Mouse (Mus musculus) testis, adult 2 months (tissue): Measurements from ENCODE around the gene Zfp408. TPM values are rescaled to one million over a fixed set of nuclear protein-coding genes. Genes with fewer than 3 reads are reported as not detected.
A peak's percentile ranks its signal among the peaks of the same experiment; 100 is the strongest.

Source experiments
- H3K27ac ChIP-seq: fragments of 200-500 bp; 2 replicates; pipeline ENCODE4 v1.5.1; 2012; ENCODE audit warnings: low read depth, low read length; ENCODE audit not compliant: control insufficient read depth, insufficient read depth
- H3K27me3 ChIP-seq: fragments of 200-500 bp; 2 replicates; pipeline ENCODE4 v1.6.1; 2012; ENCODE audit warnings: mild to moderate bottlenecking, low read length, moderate library complexity; ENCODE audit not compliant: control insufficient read depth, insufficient read depth
- H3K36me3 ChIP-seq: fragments of 200-500 bp; 2 replicates; pipeline ENCODE4 v1.6.1; 2012; ENCODE audit warnings: mild to moderate bottlenecking, low read length; ENCODE audit not compliant: control insufficient read depth, insufficient read depth
- H3K4me1 ChIP-seq: fragments of 200-500 bp; 2 replicates; pipeline ENCODE4 v1.6.1; 2012; ENCODE audit warnings: low read length; ENCODE audit not compliant: control insufficient read depth, insufficient read depth
- H3K4me3 ChIP-seq: fragments of 200-500 bp; 2 replicates; pipeline ENCODE4 v1.5.1; 2012; ENCODE audit warnings: low read depth, mild to moderate bottlenecking, low read length, moderate library complexity, mixed read lengths; ENCODE audit not compliant: control insufficient read depth
- CTCF ChIP-seq: fragments of 200-500 bp; IDR thresholded peaks from 2 replicates; pipeline ENCODE4 v1.5.1; 2012; ENCODE audit warnings: low read depth, mild to moderate bottlenecking, inconsistent platforms, low read length, moderate library complexity; ENCODE audit not compliant: control insufficient read depth, insufficient read depth, insufficient replicate concordance
- POLR2A ChIP-seq: fragments of 200-500 bp; IDR thresholded peaks from 2 replicates; pipeline ENCODE4 v1.6.1; 2012; ENCODE audit warnings: low read depth, mild to moderate bottlenecking, inconsistent platforms, low read length, moderate library complexity; ENCODE audit not compliant: control insufficient read depth
- polyA plus RNA-seq: library from polyadenylated mRNA; depleted of rRNA; stranded (reverse); fragments of >200 nt; gene quantifications from 2 replicates; pipeline ENCODE4 v1.2.3, GENCODE M21; 2012; rRNA removed

Gene Zfp408
- 6.3 and 6.5 TPM in 2 replicates for polyA plus RNA-seq

- H3K27me3 ChIP-seq, result no peaks in the 10 kb centered on the region
- H3K4me3 ChIP-seq, result peak within 1 kb of the TSS; percentile 99
- peaks cover 2% of the 10 kb centered on the region for H3K36me3 ChIP-seq
- H3K4me1 ChIP-seq, result peaks cover 28% of the 10 kb centered on the region
- H3K27ac ChIP-seq, result peak within 1 kb of the TSS; percentile 95
- TF ChIP-seq POLR2A, result peak; percentile 64; the same call in 1 of the 2 replicates
- no peak for TF ChIP-seq CTCF
Measured at GRCm38 (mm10) chr2:91649553-91650359, at the start of gene Zfp408, which contains the start of gene Arhgap1. Gene Zfp408, minus strand, starts transcription at chr2:91649791. Gene Arhgap1, plus strand, starts transcription at chr2:91649860.

- Histone ChIP-seq H3K4me1 (no peaks in the 10 kb centered on the region), H3K4me3 (no peak overlapping the region; the same call in 1 of the 2 replicates), H3K27me3 (no peaks in the 10 kb centered on the region), H3K27ac (no peak overlapping the region), H3K36me3 (no peaks in the 10 kb centered on the region; the same call in 1 of the 2 replicates)
- TF ChIP-seq CTCF (no peak), POLR2A (no peak)
Measured at GRCm38 (mm10) chr2:91699225-91699624, 49.6 kb upstream of the Zfp408 start.

- Histone ChIP-seq H3K36me3 (no peaks in the 10 kb centered on the region; the same call in 1 of the 2 replicates), H3K27me3 (no peaks in the 10 kb centered on the region), H3K27ac (no peak overlapping the region), H3K4me3 (no peak overlapping the region), H3K4me1 (no peaks in the 10 kb centered on the region)
- TF ChIP-seq POLR2A, result no peak
- no peak for TF ChIP-seq CTCF
Measured at GRCm38 (mm10) chr2:91696225-91696590, 46.6 kb upstream of the Zfp408 start.

- Histone ChIP-seq H3K27ac (0 out of 2 replicates have a peak overlapping the region, but pooled peaks have one; percentile 13), H3K4me1 (no peaks in the 10 kb centered on the region), H3K27me3 (no peaks in the 10 kb centered on the region), H3K4me3 (no peak overlapping the region), H3K36me3 (no peaks in the 10 kb centered on the region; the same call in 1 of the 2 replicates)
- TF ChIP-seq POLR2A, result no peak
- no peak for TF ChIP-seq CTCF
Measured at GRCm38 (mm10) chr2:91695436-91696224, 46.0 kb upstream of the Zfp408 start.

GRCm38 (mm10) chr2:91689452-91689851, 39.9 kb upstream of the Zfp408 start:
- Histone ChIP-seq H3K27ac (no peak overlapping the region), H3K27me3 (no peaks in the 10 kb centered on the region), H3K36me3 (no peaks in the 10 kb centered on the region; the same call in 1 of the 2 replicates), H3K4me3 (no peak overlapping the region), H3K4me1 (no peaks in the 10 kb centered on the region)
- no peak for TF ChIP-seq CTCF
- no peak for TF ChIP-seq POLR2A

GRCm38 (mm10) chr2:91683919-91684318, 34.3 kb upstream of the Zfp408 start:
- TF ChIP-seq POLR2A, result no peak
- no peak for TF ChIP-seq CTCF
- peaks cover 3% of the 10 kb centered on the region for H3K36me3 ChIP-seq
- no peaks in the 10 kb centered on the region for H3K27me3 ChIP-seq
- H3K4me3 ChIP-seq, result no peak overlapping the region
- H3K27ac ChIP-seq, result no peak overlapping the region
- no peaks in the 10 kb centered on the region; the same call in 1 of the 2 replicates for H3K4me1 ChIP-seq

GRCm38 (mm10) chr2:91682850-91683249, 33.3 kb upstream of the Zfp408 start:
- TF ChIP-seq CTCF (peak; percentile 6; the same call in 1 of the 2 replicates), POLR2A (no peak)
- peaks cover 5% of the 10 kb centered on the region for H3K36me3 ChIP-seq
- H3K27me3 ChIP-seq, result no peaks in the 10 kb centered on the region
- no peaks in the 10 kb centered on the region; the same call in 1 of the 2 replicates for H3K4me1 ChIP-seq
- H3K4me3 ChIP-seq, result no peak overlapping the region
- no peak overlapping the region for H3K27ac ChIP-seq
